Mouse (Mus musculus) kidney, adult 11 months (tissue): ENCODE results near the gene Dnm3.
"Not testable (repeated sequence)": the region's sequence is repeated elsewhere in the genome, so short reads cannot be mapped to it uniquely, and the experiment has no call there.

Experiments used
- DNase-seq: peaks from one replicate; pipeline ENCODE4 v3.0.0; 2022

The Dnm3 gene

DNA sequence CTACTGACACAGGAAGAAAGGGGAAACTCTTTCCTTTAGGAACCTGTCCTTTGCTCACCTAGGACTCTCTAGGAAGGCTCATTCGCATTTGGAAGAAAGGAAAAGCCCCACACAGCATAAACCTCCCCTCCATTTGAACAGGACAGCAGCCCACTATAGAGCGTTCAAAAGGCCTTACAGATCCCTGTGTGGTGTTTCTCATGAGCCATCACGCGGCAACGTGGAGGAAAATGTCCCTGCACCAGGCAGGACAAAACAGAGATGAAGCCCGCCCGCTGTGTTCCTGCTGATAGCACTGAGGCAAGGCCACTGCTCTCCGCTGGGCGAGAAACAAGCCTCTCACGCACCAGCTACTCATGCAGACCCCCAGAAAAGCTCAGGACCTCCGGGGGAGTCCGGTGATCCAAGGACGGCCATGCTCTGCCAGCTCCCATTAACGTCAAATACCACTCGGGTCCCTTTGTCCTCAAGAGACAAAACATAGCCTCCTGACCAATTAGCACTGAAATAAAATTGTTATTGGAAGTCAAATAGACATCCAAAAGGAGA is 51.8 kb downstream of the Dnm3 start:
- DNase-seq: no peak

DNA sequence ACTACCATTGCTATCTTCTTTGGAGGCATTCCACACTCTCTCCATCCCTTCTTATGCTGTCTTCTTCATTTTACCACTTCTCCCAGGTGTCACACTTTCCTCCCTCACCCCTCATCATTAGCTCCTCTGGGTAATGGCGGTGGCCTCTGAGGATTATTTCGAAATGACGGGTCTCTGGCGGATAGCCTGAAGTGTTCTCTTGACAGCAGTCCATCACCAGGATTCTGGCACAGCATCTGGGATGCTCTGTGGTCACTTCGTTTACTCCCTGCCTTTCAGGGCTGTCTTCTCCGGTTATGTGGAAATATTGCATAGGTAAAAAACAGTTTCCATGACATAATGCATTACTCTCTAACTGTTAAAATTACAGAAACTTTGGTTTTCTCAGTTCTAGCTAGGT is 55.0 kb downstream of the Dnm3 start:
- no peak for DNase-seq

DNA sequence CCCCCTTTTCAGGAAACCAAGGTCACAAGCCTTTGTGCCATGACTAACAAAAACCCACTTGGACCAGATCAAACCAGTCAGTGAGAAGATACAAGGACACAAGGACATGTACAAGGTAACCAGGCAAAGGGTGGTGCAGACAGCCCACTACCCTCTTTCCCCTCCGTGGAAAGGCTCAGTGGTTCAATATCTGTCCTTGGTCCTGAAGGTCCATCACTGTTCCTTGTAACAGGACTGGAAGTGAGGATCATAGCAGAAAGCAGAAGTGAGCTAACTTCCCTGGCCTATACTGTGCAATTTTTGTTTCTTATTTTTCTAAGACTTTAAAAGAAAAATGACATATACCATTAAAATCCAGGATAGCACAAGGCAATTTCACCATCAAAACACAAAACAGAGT is 64.0 kb downstream of the Dnm3 start:
- no peak for DNase-seq

DNA sequence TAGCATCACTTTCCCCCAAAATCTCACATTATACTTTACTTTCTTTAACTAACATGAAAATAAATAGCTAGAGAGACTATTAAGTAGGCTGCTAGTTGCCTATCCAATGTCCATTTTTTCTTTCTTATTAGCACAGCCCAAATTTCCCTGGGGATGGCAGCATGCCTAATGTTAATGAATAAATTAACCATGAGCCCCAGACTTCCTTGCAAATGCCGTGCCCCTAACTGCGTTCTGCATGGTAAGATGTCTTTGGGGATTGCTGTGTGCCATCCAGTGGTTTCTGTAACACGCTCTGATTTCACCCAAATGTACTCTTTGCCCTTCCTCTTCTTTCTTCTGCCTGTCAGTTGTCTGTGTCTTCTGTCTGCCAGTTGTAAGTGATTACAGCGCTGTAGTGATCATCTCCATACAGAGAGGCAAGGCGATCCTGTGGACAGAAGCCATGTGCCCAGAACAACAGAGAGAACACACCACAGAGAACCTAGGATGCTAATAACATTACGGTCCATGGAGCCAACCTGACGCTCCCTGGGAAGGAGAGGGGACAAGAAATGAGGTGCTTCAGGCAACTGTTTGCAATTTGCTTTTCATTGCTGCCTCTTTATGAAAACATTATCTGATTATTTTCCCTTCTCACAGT is 64.9 kb downstream of the Dnm3 start:
- no peak for DNase-seq

DNA sequence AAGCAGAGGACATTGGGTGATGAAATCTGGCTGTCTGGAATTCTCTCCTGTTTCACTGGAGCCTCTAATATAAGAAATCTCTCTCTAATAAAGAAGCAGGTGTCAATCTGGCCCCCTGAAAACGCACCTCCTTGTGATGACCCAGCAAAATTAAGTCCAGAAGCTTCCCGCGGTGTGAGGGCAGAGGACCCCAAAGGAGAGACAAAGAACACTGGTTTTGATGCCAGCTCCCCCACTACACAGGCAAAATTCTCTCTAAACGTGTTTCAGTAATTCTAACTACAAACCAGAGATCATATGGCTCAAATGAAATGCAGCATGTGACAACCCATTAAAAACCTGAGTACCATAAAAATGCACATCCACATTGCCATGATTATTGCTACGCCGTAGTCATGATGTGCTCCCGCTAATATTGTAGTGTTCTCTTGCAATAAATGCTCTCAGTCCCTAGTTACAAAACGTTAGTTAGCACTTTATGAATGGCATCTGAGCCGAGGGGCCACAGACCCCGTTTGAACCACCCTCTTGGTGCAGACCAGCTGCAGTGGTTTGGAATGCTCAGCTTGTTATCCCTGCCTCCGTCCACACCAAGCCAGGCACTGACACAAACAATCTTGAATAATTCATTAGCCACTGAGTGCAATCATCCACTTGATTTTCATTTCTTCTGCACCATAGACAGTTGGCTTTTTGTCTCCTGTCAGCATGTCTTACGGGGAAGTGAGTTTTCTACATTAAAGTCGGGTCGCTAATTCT is 67.4 kb downstream of the Dnm3 start:
- no peak for DNase-seq

DNA sequence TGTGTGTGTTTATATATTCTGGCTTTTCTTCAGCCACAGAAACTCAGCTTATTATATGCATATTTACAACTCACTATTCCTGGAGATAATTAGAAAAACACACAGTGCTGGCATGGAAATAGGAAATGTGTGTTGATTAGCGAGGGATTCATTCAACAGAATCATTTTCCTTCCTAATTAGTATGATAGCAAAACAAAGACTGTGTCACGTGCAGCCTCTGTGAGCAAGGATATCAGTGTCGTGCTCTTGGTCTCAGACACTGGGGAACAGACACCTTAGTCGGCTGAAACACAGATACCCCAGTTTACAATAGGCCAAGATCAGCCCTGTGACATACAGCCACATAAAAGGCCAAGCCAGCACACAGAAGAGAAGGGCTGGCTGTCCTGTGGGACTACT is 83.3 kb downstream of the Dnm3 start:
- no peak for DNase-seq

DNA sequence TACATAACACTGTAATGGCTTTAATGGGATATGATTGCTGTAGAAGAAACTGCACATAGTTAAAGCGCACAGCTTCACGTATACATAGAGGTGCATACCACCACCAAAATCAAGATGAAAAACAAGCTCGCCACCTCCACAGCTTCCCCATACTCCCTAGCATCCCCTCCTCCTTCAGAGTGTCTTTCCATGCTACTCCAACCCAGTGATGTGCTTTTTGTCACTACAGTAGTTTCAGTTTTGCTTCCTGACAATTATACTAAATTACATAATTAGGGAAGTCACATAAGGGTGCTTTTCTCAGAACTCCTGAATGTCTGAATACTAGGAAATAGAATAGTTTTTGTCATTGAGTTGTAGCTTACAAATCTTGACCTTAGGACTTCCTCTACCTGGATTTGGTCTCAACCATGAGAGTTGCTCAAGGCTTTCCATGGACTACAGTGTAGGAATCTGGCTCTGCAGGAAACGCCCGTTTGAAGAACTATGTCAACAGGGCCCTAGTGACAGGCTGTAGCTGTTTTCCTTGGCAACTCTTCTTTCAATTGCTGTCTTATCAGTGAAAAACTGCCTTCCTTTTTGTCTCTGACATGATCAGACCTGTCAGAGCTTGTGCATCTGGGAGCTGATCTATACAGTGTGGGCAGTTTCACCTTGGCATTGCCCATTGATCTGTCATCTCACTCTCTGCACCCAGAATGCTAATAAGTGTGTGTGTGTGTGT is 89.2 kb downstream of the Dnm3 start:
- peak; percentile 28 for DNase-seq

DNA sequence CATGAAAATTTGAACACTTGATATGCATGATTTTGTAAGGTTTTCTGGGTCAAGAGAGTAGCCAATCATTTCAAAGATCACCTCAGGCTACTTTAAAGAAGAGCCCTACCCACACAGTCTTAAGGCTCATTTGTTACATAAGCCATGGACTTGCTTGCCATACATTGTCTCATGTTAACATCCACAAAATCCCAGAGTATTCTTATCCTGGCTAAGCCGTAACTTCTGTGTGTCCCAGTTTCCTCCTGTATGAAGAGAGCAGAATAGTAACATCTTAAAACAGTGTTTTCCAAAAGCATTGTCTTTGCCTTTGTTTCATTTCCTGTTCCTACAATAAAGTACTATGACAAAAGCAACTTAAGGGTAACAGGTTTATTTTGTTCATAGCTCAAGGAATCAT is 104.8 kb downstream of the Dnm3 start:
- DNase-seq: not testable (repeated sequence)

DNA sequence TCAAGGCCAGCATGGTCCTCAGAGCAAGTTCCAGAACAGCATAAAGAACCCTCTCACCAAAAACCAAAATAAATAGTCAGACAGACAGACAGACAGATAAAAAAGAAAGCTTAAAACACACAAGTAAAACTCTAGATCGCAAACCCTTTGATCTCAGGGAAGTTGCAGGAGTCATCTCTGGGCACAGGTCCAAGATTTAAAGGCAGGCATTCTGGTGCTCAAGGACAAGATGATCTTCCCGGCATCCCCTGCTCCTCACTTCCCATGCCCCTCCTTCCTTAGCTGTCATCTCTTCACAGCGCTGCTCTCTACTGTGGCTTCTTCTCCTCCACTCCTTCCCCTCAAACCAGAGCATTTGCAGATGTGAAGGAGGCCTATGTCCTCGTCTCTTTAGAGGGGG is 108.1 kb downstream of the Dnm3 start:
- no peak for DNase-seq

DNA sequence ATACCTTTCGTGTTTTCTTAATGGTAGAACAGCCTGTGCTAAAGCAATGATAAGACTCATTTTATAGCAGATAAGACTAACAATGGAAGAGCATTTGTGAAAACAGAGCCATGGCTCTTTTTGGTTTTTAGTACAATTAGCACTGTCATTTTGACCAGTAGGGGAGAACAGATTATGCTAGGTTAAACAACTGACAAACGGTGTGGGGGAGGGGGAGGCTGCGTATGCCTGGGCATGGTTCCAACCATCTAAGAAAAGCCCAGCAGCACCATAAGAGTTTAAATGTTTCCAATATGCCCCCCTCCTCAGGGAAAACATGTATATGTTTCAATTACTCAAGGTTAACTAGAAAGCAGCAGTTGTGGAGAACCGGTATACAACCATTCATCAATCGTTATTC is 115.9 kb downstream of the Dnm3 start:
- no peak for DNase-seq

DNA sequence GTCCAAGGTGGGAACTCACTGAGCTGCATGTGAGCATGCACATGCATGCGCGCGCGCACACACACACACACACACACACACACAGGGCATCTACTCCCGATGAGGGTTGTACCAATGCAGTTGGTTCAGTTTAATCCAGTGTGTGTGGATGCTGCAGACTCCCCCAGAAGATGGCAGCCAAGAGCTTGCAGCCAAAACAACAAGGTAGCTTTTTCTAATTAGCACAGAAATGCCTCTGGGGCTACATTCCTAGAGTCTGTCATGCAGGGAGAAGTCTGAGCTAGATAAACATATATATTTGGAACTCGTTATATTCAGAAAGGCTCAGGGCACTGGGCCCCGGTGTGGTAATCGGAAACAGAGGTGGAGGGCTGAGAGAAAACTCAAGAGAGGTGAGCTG is 118.6 kb downstream of the Dnm3 start:
- peak; percentile 74 for DNase-seq

DNA sequence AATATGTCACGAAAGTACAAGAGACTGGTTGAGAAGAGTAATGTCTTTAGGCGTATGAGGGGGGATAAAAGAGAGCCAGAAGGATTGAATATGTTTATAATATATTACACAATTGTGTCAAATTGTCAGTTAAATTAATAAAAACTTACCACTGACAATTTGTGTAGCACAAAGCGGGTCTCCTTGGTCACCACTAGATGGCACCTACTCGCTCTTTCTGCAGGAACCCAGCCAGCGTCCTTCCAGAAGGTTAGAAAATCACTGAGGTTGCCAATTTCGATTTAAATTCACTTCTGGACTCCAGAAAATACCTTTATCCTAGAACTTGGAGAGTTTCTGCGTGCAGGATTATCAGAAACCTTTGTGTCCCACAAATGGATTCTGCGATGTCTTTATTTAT is 119.8 kb downstream of the Dnm3 start:
- DNase-seq: no peak

DNA sequence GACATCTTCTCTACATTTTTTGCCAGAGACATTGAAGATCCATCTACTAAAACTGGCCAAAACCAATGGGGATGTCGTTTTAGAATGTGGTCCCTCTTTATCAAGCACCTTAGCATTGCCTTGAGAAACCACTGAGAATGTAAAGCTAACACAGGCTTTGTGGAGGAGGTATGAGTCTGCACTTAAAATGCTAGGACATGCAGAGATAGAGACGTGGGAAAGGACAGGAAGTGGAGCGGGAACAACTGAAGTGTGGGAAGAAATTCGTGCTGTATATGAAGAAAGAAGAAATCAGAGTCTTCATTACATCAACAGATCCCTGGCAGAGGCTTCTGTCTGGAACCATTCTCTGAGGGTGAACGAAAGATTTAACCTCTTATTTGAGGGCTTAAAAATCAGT is 121.4 kb downstream of the Dnm3 start:
- no peak for DNase-seq

DNA sequence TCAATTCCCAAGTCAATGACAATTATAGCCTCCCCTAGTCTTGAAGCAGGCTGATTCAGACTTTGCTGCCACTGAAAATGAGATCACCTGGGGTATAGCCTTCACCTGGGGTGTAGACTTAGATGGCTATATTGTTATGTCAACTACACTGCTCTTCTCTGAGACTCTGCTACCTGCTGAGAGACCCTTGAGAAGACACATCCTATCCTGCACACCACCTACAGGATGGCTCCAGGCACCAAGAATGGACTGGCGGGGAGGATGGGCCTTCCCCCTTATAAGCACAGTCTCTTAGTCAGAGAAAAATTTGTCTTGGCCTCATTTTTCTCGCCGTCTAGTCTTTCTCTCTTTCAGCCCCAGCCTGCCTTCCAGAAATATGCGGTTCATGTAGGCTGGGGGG is 123.1 kb downstream of the Dnm3 start:
- no peak for DNase-seq

DNA sequence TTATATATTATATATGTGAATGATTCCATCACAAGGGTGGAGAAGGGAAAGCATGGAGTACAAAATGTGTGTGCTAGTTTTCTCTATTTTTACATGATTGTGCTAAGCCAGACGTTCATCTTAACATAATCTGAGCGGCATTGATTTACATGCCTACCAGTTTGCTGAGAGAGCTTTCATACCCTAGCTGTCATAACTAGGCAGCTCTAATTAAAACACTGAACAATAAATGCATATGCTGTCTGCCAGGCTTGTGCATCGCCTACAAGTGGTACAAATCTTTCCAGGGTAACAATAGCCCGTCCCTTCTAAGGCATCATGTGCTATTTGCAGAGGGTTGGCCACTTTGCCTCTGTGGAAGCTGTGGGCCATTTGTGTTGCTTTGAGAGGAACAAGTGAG is 124.0 kb downstream of the Dnm3 start:
- DNase-seq: no peak

DNA sequence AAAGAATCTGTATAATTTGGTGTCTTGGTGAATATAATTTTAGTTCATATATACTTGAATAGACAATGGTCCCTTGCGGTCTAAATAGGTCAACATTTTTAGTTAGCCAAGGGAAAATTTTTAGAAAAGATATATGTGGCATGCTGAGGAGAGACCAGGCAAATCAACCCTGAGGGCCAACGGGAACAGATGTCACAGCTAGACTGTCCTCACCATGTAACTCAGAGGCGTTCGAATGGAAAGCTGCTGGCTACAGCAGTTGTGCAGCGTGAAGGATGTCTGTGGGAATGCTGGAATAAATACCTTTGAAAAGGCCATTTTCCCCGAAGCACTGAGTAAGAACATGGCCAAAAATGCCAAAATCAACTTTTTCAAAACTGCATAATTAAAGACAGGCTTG is 128.5 kb downstream of the Dnm3 start:
- DNase-seq: no peak

DNA sequence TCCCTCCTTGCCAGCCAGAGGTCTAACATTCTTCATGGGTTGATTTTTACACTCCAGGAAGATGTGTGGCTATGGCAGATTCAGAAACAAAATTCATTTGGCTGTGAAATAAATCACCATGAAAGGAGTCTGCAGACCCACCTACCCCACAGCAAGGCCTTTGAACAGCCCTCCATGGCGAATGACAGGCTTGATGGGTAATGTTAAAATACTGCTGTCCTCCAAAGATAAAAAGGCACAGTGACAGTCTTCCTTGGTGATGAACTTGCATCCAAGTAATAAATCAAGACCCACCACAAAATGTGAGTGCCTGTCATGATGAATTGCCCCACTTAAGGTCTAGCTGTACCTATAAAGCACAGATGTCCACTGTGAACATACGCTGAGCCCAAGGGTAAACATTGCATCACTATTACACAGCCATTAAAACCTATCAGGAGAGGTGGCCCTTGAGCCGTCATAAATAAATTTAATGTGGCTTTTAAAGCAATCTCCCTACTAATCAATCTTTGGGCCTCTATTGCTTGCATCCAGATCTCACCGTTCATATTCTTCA is 131.3 kb downstream of the Dnm3 start:
- no peak for DNase-seq

DNA sequence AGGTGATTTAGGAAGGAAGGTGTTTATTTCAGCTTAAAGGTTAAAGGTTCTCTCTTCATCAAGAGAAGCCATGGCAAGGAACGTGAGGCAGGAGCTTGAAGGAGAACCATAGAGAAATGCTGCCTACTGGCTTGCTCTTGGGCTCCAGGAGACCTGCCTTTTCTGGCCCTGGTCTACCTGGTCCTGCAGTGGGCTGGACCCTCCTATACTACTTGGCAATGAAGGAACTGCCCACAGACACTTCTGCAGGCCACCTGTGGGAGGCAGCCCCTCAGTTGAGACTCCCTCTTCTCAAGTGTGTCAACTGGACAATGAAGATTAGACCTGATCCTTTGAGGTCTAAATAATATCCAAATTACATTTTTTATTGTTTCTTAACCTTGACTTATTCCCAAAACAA is 140.7 kb downstream of the Dnm3 start:
- DNase-seq: no peak

DNA sequence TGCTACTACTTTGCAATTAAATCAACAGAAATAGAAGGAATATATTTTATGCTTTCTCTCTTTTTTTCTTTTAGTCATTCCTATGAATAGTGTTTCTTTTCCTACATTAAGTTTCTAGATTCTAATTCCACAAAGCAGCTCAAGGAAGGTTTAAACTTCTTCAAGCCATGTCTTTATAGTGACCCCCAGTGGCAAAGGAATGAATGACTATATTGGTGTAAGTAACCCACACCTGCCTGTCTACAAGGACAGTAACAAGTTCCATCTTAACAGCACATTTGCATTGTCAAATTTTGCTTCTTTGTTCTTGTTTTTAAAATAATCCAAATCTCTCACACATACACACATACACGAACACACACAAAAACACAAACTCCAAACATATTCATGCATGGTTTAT is 141.2 kb downstream of the Dnm3 start:
- no peak for DNase-seq

DNA sequence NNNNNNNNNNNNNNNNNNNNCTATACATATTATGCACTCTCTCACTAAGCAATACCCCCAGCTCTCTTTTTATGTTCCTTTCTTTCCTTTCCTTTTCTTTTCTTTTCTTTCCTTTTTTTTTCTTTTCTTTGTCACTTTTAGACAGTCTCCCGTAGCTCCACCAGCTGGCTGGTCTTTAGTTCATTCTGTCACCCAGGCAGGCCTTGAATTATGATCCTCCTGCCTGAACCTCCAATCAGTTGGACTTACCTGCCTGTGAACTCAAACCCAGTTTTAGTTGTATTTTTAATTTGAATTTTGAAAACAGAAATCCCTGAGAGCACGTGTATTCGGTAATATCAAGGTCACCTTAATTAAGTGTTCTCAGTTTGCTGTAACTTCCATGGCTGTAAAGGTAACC is 141.6 kb downstream of the Dnm3 start:
- no peak for DNase-seq

DNA sequence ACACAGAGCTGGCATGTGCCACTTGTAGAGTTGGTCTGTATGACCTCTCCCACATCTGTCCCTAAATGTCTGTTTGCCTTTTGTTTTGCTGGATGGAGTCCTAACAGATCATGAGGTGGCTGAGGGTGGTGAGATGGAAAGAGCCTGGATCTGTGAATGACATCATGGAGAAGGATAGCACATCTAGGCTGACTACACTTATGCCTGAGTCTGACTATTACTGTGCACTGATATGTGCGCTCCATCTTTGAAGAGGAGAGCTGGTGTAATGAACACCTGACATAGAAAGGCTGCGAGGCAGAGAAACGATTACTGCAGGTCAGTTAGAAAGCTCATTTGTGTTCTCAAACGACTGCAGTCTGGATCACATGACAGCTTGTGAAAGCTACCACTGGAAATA is 149.2 kb downstream of the Dnm3 start:
- DNase-seq: no peak

DNA sequence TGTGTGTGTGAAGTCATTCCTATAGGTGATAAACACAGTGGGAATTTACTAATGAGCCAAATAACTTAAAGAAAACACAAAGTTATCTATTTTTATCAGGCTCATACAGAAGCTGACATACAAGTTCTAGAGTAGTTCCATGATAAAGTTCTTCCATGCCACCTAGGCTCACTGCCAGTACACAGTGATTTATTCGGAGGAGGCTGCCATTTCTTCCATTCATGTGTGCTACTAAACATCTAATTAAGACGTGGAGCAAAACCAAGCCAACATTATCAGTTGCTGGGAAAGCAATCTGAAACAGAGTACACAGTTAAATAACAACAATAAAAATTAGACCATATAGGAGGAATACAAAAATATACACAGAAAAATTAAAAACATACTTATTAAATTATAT is 150.2 kb downstream of the Dnm3 start:
- no peak for DNase-seq

DNA sequence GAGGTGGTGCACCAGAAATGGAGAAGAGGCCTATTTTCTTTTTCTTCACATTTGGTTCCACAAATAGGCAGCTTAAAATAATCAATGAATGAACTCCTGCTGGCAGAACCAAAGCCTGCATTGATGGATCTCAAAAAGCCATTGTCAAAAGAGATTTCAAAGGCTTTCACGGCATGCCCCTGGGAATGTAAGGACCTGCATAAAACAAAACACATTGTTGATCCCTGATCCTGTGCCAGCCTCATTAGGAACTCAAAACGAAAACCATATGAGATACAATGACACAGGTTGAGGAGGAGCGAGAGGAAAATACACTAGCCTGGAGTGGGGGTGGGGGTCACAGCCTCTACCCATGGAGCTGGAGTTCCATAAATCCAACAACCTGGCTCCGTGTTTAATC is 153.4 kb downstream of the Dnm3 start:
- DNase-seq: no peak

DNA sequence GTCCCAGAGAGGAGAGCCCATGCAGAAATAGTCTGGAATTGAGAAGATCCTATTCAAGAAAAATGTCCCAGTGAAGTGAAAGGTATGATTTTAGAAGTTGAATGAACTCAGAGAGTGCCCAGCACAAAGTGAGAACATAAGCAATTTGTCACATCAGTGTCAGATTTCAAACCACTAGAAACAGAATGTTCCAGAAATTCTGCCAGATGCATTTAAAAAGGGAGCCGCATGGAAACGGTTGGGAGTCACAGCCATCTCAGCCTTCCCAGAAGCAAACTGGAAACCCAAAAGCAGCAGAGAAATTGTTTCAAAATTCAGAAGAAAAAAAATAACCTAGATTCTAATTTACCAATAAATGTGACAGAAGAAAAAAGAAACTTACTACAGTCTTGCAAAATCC is 154.7 kb downstream of the Dnm3 start:
- DNase-seq: no peak
